Mouse (Mus musculus) olfactory bulb, adult 2 months (tissue): ENCODE data around the gene Acvr2b.
"Not testable (repeated sequence)": the region's sequence is repeated elsewhere in the genome, so short reads cannot be mapped to it uniquely, and the experiment has no call there.

Experiments
- CTCF ChIP-seq: fragments of 200-500 bp; IDR thresholded peaks from 2 replicates; pipeline ENCODE4 v1.5.1; 2012; ENCODE audit warnings: low read depth, mild to moderate bottlenecking, low read length, moderate library complexity; ENCODE audit not compliant: insufficient read depth
- POLR2A ChIP-seq: fragments of 200-500 bp; IDR thresholded peaks from 2 replicates; pipeline ENCODE4 v1.6.1; 2012; ENCODE audit warnings: mild to moderate bottlenecking, low read depth, low read length, moderate library complexity; ENCODE audit not compliant: insufficient read depth

DNA sequence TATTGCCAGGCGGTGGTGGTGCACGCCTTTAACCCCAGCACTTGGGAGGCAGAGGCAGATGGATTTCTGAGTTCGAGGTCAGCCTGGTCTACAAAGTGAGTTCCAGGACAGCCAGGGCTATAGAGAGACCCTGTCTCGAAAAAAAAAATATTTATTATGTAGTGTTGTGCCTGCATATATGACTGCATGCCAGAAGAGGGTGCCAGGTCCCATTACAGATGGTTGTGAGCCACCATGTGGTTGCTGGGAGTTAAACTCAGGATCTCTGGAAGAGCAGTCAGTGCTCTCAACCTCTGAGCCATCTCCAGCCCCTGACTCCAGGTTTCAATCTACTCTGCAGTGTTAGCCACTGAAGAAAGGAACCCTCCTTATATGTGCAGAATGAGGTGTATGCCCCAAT lies 31.1 kb upstream of the Acvr2b start:
- TF ChIP-seq CTCF, POLR2A: not testable (repeated sequence)
